Mouse (Mus musculus): Measurements from ENCODE around the gene Slc22a5.
A peak's percentile ranks its signal among the peaks of the same experiment; 100 is the strongest.
"Not testable (repeated sequence)": the region's sequence is repeated elsewhere in the genome, so short reads cannot be mapped to it uniquely, and the experiment has no call there.

Slc22a5 gene

GRCm38 (mm10) chr11:53891505-53892451 is at the start of gene Slc22a5:
Gene Slc22a5 (minus strand): TSS chr11:53891660.
- DNase-seq (ENCODE audit: low spot score in 2 of 2), result peak; percentile 99

- DNase-seq (ENCODE audit: low spot score in 2 of 2), result not testable (repeated sequence)
Measured at GRCm38 (mm10) chr11:53931944-53932318, 40.5 kb upstream of the Slc22a5 start.

GRCm38 (mm10) chr11:53931091-53931943 is 39.9 kb upstream of the Slc22a5 start:
- peak; percentile 26 to 41 for DNase-seq (ENCODE audit: low spot score in 2 of 2)

- DNase-seq (ENCODE audit: low spot score in 2 of 2), result no peak
Measured at GRCm38 (mm10) chr11:53929741-53930140, 38.3 kb upstream of the Slc22a5 start.

GRCm38 (mm10) chr11:53928585-53928984 is 37.1 kb upstream of the Slc22a5 start:
- no peak for DNase-seq (ENCODE audit: low spot score in 2 of 2)

- DNase-seq (ENCODE audit: low spot score in 2 of 2), result no peak
Measured at GRCm38 (mm10) chr11:53926303-53926702, 34.8 kb upstream of the Slc22a5 start.

- no peak for DNase-seq (ENCODE audit: low spot score in 2 of 2)
Measured at GRCm38 (mm10) chr11:53918851-53919250, 27.4 kb upstream of the Slc22a5 start.

GRCm38 (mm10) chr11:53911011-53911410 is 19.6 kb upstream of the Slc22a5 start:
- no peak for DNase-seq (ENCODE audit: low spot score in 2 of 2)

- DNase-seq (ENCODE audit: low spot score in 2 of 2), result no peak
Measured at GRCm38 (mm10) chr11:53908686-53909085, 17.2 kb upstream of the Slc22a5 start.

GRCm38 (mm10) chr11:53904534-53904925 is 13.1 kb upstream of the Slc22a5 start:
- no peak for DNase-seq (ENCODE audit: low spot score in 2 of 2)

GRCm38 (mm10) chr11:53903781-53904533 is 12.5 kb upstream of the Slc22a5 start:
- no peak for DNase-seq (ENCODE audit: low spot score in 2 of 2)

- DNase-seq (ENCODE audit: low spot score in 2 of 2), result no peak
Measured at GRCm38 (mm10) chr11:53902741-53903140, 11.3 kb upstream of the Slc22a5 start.

GRCm38 (mm10) chr11:53900991-53901390 is 9.5 kb upstream of the Slc22a5 start:
- no peak for DNase-seq (ENCODE audit: low spot score in 2 of 2)

GRCm38 (mm10) chr11:53899981-53900380 is 8.5 kb upstream of the Slc22a5 start:
- DNase-seq (ENCODE audit: low spot score in 2 of 2), result no peak

- DNase-seq (ENCODE audit: low spot score in 2 of 2), result no peak
Measured at GRCm38 (mm10) chr11:53899004-53899403, 7.5 kb upstream of the Slc22a5 start.

- DNase-seq (ENCODE audit: low spot score in 2 of 2), result no peak
Measured at GRCm38 (mm10) chr11:53896935-53897334, 5.5 kb upstream of the Slc22a5 start.

- no peak for DNase-seq (ENCODE audit: low spot score in 2 of 2)
Measured at GRCm38 (mm10) chr11:53893451-53893850, 2.0 kb upstream of the Slc22a5 start.

GRCm38 (mm10) chr11:53892716-53893416 is 1.4 kb upstream of the Slc22a5 start:
- DNase-seq (ENCODE audit: low spot score in 2 of 2), result peak; percentile 29 to 39

GRCm38 (mm10) chr11:53890906-53891504 is 455 bp downstream of the Slc22a5 start:
- DNase-seq (ENCODE audit: low spot score in 2 of 2), result no peak

GRCm38 (mm10) chr11:53890225-53890624 is 1.2 kb downstream of the Slc22a5 start:
- no peak for DNase-seq (ENCODE audit: low spot score in 2 of 2)

Data from natural killer cell, adult 2 months (primary cell).